Mouse (Mus musculus) urinary bladder, adult 18-20 months (tissue): Measurements from ENCODE around the gene Kif1b.
A peak's percentile ranks its signal among the peaks of the same experiment; 100 is the strongest.

Experiments used
- DNase-seq, 2 experiments: peaks; one replicate each; pipeline ENCODE4 v3.0.0; 2022; ENCODE audit warnings: low spot score in 2 of 2, mixed read lengths in 2 of 2

Gene Kif1b

DNA sequence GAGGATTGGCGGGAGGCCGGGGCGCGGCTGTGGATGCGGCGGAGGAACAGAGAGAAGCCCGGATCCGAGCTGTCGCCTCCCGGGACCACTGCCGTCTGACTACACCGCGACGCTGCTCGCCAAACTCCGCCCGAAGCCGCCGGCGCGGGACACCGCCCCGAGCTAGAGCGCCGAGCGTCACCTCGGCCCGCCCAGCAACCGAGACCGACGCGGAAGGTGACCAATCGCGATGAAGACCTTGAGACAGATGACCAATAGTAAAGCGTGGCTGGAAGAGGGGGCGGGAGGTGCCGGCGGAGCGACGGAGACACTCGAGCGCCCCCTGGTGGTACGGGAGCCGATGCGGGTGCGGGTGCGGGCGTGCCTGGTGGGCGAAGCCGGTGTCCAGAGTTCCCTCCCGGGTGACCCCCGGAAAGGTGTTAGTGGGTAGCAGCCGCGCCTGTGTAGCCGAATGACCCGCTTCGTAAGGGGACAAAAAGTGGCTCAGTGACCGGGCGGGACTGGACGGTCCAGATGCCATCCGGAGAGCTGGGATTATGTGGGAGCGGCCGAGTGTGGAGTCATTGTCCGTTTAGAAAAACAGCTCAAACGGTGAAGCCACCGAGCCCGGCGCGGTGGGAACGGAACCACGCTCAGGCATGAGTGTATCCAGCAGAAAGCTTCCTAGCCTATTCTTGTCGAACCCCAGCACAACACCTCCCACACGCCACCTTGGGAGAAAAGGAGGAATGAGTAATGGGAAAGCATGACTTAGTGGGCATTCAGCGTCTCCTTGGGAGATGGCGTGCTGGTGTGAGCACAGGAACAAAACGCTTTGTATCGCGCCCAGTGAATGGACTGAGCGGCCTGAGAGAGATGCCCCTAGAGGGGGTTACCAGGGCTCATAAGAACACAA, at the start of gene Kif1b:
Kif1b (minus strand) TSS at position 98 of the 895 bp plus-strand sequence.
- DNase-seq, result peak; percentile 97 to 100

DNA sequence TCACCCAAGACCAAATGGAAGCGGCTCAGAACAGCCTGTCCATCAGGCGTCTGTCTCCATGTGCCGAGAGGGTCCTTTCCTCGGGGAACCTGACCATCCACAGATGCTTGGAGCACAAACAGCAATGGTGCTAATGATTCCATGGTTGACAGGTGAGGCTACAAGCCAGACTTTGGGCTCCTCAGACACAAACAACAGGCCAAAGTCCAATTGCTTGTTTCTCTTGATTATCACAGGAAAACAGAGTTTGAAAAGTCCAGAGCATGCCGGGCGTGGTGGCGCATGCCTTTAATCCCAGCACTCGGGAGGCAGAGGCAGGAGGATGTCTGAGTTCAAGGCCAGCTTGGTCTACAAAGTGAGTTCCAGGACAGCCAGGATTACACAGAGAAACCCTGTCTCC, 47.2 kb upstream of the Kif1b start:
- DNase-seq, result no peak

DNA sequence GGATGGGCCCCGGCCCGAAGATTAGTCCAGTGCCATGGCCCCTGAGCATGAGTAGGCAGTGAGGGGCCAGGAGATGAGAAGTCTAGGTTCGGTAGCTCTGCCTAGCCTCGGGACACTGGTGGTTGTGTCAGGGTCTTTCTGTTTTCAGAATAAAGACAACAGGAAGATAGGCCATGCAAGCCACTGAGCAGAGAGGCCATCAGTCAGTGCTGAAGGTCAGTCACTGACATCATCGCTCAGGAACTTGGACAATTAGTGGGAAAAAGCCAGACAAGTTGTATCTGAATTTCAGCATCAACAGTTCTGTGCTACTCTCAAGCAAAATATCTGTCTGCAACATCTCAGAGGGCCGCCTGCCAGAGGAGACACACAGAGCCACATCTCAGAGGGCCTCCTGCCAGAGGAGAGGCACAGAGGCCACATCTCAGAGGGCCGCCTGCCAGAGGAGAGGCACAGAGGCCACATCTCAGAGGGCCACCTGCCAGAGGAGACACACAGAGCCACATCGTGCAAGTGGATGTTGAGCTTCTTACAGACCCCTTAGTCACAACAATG, 44.2 kb upstream of the Kif1b start:
- no peak for DNase-seq

DNA sequence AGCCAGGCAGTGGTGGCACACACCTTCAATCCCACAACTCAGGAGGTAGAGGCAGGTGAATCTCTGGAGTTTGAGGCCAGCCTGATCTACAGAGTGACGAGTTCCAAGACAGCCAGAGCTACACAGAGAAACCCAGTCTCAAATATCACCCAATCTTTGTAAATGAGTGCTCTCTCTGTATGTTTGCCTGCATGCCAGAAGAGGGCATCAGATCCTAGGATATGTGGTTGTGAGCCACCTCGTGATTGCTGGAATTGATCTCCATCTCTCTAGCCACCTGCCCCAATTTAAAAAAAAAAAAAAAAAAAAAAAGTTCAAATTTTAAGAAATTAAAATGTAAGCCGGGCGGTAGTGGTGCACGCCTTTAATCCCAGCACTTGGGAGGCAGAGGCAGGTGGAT, 41.5 kb upstream of the Kif1b start:
- no peak for DNase-seq

DNA sequence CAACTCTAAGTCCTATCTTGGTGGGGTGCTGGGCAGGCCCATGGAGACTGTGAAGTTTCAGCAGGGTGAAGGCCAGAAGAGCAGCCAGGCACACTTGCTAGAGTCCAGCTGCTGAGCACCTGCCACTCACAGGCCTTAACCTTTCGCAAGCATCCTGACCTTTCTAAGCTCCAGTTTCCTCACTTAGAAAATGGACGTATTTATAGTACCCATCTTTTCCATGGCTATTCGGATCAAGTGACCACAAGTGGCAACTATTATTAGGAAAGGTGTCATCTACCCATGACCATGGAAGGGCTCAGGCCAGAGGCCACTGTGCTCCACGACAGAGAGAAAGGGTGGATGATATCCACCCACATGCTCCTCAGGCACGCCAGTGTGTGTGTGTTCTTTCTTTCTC, 38.4 kb upstream of the Kif1b start:
- DNase-seq, result no peak

DNA sequence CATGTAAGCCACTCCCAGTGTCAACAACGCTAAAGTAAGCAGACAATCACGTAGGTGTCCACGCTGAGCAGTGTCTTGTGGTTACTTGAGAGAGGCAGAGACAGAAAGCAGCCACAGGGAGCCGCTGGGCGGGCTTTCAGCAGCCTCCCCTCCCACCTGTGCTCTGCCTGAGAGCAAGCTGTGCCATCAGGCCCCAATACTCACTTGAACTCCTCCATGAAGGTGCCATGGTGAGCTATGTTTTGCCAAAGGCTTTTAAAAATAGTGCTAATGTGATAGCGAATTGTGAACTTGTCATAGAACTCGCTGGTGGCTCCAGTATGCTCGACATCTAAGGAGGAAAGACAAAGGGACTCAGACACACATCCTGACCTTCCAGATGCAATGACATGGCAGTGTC, 36.8 kb upstream of the Kif1b start:
- DNase-seq, result no peak

DNA sequence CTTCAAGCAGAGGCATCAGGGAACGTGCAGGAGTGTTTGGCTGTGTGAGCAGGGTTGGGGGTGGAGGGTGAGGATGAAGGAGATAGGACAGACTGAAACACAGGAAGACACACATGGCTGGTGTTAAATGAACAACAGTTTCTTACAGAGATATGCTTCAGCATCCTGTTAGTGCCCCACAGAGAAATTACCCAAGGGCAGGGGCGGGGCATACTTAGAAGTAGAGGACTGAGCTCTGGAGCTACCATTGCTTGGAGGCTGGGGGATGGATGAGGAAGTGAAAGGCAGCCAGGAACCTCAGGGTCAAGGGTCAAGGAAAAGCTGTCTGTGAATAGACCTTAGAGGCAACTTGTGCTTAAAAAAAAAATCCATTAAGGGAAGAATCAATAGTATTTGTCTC, 33.2 kb upstream of the Kif1b start:
- DNase-seq, result no peak

DNA sequence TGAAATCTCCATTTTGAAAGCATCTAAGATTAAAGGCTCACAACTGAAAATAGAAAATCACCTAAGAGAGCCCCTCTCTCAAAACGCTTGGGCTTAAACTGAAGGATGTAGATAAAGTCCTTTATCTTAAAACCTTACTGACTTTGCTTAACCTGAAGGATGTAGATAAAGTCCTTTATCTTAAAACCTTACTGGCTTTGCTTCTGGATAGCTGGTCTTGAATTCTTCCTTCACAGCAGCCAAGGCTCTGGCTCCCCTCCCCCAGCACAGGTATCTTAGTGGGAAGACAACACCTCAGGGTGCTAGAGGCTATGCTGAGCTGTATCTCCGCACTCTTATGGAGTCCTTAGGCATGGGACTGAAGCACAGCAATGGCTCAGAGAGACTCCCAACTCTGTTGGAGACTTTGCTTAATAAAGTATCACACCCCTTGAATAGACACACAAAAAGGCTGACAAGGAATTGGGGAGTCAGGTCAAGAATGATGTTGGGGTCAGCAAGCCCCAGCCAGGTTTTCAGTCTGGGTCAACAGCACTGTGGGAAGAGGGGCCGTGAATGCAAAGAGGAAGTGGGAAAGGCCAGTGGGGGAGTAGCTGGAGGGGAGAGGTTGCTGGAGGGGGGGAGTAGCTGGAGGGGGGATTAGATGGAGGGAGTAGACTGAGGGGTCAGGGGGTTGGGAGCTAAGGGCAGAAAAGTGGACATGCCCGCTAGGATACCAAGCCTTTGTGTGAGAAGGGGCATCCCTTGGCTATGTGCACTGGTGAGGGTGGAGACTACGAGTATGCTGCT, 32.1 kb upstream of the Kif1b start:
- no peak for DNase-seq

DNA sequence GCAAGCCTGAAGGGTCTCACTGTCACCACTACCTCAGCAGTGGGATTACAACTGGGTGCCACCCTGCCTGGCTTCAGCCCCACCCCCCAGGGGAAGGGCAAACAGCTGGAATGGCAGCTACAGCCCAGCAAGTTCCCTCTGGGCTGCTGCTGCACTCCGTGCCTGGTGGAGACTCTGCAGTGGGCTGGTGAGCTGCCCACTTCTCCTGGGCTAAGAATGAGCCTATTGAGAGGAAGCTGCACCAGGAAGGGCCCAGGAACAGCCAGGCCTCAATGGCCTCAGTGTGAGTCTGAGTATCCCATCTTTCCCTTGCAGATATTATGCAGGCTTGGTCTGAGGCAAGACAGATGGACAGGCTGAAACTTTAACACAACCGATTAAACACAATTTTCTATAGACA, 30.6 kb upstream of the Kif1b start:
- DNase-seq, result no peak

DNA sequence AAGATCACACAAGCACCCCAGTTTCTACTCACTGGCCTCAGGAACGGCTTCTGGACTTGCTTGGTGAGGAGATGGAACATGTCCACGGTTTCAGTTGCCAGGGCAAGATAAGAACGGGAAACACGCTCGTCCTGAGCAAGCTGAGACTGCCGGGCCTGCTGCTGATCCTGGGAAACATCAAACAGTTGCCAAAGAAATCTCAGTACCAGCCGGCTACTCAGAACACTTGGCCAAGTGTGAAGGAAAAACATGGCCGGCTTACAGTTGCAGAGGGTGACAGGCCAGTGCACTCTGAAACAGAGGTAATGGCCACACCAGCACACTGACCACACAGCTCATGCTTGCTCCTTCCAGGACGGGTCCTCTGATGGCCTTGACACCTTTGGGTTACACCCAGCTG, 29.9 kb upstream of the Kif1b start:
- no peak for DNase-seq

DNA sequence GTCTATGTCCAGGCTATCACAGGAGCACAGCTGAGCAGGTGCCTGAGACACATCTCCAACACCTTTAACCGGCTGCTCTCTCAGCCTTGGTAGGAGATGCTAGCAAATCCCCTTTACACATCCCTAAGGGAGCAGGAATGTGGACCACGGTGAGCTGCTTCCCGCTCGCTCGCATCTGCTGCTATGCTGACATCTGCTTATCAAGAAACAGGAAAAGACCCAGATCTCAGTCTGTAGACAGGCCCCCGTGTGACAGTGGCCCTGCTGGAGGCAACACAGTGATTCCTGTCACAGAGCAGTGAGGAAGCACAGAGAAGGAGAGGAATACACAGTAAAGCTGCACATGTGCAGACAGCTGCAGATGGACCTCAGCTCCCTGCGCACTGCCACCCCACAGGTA, 28.8 kb upstream of the Kif1b start:
- no peak for DNase-seq

DNA sequence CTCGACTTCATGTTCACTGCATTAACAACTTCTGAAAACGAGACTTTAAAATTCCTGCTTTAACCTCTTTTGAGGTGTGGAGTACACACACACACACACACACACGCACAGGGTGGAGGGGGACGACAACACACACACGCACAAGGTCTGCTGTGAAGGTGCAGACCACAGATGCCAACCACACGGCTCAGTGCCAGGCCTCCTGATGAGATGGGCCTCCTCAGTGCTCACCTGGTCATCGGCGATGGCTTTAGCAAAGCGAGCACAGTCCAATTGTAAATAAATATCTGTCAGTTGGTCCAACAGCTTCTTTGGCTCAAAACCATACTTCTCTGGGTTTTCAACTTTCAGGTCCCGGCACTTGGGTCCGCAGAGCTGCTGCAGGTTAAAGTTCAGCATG, 27.4 kb upstream of the Kif1b start:
- DNase-seq, result no peak

DNA sequence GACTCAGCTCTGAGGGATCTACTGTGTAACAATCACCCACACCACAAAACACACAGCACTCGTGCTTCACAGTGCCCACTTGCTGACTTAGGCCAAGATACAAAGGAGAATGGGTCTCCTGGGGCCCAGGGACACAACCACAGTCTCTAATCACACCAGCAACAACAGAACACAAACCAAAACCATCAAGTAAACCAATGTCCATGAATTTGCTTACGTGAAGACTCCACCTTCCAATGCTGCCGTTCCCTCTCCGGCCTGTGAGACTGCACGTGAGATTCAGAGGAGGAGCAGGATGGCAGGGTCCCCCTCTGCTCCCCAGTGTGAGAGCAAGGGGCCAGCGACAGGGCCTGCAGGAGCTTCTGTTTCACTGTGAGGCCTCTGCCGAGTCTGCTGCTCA, 25.2 kb upstream of the Kif1b start:
- DNase-seq, result no peak

DNA sequence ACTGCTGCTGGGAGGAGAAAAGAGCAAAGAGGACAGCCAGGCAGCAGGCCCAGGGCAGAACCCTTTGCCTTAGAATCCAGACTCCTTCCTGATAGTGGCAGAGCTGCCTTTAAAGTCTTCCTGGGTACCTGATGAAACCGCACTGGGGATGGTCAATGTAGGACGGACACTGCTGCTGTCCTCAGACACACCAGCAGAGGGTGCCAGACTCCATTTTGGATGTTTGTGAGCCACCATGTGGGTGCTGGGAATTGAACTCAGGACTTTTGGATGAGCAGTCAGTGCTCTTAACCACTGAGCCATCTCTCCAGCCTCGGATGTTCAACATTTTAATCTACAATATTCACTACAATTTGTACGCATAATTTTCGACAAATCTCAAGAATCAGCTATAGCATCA, 23.0 kb upstream of the Kif1b start:
- no peak for DNase-seq

DNA sequence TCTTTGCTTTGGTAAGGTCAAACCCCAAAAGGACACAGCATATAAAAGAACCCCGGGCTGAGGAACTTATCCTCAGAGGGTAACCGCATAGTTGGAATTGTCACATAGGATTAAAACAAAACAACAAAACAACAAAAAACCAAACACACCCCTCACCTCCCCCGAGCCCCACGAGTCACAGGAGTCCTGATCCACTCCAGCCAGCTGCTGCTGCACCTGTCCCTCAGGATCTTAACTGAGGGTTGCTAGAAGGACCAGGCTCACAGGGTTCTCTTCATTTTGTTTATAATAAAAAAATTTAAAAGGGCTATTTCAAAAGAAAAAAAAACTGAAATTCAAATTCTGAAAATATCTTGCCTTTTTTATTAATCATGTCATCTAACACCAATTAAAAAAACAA, 21.2 kb upstream of the Kif1b start:
- DNase-seq, result no peak

DNA sequence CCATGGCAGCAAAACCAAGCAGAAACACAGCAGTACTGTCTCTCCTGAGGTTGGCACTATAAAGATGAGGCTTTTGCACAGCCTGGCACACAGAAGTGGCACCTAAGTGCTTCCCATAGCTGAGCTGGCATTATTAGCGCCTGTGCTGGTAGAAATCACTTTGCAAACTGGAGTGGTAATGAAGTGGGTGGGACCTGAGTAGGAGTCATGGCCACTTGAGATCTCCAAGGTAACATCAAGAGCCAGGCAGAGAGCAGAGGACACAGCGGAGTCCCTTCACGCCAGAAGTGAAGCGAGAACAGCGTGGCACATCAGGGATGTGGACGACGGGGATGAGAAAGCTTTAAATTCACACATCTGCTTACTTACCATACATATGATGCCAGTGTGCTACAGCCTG, 19.8 kb upstream of the Kif1b start:
- DNase-seq, result no peak

DNA sequence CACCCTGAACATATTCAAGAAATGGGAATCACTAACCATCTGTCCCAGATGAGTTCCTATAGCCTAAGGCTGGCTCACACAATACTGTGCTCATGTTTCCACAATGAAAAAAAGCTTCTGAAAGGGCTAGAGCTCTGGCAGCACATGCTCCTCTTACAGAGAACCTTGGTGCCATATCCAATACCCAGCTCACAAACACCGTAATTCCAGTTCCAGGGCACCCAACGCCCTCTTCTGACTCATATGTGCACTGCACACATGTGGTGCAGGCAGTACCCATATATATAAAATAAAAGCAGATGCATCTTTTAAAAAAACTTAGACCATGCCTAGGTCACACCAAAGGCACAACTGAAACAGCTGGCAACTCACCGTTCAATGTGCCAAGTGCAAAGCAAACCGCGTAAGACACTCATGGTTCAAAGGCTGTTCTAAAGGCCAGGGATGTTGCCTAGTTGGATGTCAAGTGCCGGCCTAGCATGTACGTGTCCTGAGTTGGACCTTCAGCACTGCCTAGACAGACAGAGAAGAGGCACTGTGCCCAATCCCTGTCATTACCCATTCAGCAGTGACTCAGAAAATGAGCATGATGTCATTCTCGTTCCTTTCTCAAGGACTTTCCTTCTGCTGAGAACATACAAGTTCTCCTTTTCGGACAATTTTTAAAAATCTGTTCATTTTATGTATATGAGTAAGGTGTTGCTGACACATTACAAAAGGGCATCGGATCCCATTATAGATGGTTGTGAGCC, 18.1 kb upstream of the Kif1b start:
- DNase-seq, result no peak

DNA sequence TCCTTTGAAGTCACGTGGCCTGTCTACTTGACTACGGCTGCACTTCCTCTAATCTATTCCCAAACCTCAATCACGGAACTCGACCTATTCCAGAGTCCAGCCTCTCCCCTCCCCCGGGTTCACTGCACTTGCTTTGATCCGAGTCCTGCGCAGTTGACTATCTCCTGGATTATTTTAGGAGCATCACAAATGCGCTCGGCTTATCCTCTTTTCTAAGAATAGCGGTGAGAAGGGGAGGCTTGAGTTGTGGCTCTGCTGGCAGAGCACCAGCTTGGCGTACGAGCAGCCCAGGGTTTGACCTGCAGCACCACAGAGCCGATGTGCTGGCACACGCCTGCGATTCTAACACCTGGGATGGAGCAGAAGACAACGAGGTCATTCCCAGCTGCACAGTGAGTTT, 16.2 kb upstream of the Kif1b start:
- no peak for DNase-seq

DNA sequence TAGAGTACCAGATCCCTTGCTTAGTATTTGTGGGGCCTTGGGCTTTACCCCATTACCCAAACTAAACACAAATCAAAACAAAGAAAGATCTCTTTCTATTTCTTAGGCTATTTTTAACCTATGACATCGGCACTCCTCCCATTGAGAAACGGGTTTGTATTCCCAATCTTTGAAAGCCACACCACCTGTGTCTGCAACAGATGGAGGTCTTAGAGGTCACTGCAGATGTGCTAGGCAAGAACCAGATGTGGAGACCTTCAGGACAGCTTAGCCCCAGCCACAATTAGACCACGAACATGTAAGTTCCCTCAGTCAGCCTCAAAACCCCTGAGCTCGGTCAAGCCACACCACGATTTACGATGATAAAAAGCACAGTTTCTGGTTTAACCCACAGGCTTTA, 15.2 kb upstream of the Kif1b start:
- DNase-seq, result no peak

DNA sequence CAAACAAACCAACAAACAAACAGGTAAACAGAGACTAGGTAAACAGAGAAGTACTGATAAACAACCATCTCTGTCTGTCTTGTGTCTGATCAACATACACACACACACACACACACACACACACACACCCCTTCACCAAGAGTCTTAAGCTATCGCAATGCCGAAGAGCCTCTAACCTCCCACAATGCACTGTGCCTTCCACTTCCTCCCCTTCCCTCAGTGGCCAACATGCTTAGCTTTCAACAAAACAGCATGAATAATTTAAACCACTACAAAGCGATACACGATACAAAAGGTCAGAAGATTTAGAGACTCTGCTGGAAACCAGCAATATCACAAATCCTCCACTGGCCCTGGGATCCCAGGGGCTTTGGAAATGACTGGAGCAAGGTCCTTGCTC, 14.8 kb upstream of the Kif1b start:
- no peak for DNase-seq

DNA sequence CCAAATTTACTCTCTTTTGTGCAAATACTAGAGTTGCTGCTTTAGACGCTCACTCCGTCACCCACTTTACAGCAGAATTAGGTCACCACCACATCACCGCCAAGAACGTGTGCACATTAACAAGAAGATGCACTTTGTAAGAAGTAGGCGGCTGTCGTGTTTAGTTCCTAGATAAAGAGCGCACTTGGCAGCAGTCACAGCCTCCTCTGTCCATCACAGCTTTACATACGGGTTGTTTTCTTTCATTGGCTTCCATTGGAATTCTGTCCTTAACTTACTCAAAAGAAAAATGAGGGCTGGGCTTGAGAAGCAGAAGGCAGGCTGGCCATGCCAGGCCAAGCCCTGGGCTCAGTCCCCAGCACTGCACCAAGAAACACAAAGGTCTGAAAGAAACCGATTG, 11.6 kb upstream of the Kif1b start:
- DNase-seq, result no peak

DNA sequence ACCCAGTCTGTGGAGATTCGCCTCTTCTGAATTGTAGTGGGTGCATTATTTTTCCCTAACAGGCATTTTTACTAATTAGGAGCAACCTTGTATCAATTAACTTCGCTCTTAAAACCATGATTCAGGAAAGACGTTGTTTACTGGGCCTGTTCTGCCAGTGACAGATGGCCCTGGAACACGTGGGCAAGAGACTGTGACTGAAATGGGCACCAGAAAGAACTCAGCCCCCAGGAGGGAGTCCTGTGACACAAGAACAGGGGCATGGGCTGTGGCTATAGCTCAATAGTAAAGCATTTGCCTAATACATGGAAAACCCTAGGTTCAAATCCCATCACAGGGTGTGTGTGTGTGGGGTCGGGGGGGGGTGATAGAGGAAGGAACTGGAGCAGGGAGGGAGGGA, 9.9 kb upstream of the Kif1b start:
- DNase-seq, result no peak
